Mouse (Mus musculus): ENCODE results near the gene St3gal3. TPM values are rescaled to one million over a fixed set of nuclear protein-coding genes. Genes with fewer than 3 reads are reported as not detected.

The St3gal3 gene
- total RNA-seq (2021) (10 to 100 TPM; 55.8 to 70.6 TPM), polyA plus RNA-seq (2012; rRNA removed) (54.9 and 68.2 TPM in 2 replicates)
- long read RNA-seq, transcript St3gal3-201 (12 exons, 2,549 nt): major isoform, 8 of 24 reads
- long read RNA-seq, partial matches to known transcripts: 5 of 24 reads
- long read RNA-seq, other reads (novel, unspliced or antisense): 8 of 24 reads

- H3K4me1 ChIP-seq (ENCODE audit: control insufficient read depth, insufficient read depth, low read length): peaks cover 4% of the 10 kb centered on the region
- H3K27me3 ChIP-seq (ENCODE audit: control insufficient read depth, insufficient read depth, low read length): no peaks in the 10 kb centered on the region
- WGBS: 1% methylated on average over 83 of the region's 84 CpGs
- peak within 1 kb of the TSS; percentile 91 for H3K9ac ChIP-seq (ENCODE audit: low read depth, low read length)
- no peaks in the 10 kb centered on the region for H3K36me3 ChIP-seq (ENCODE audit: control insufficient read depth, insufficient read depth, low read length)
- peak within 1 kb of the TSS; percentile 96 for H3K4me3 ChIP-seq
- TF ChIP-seq CTCF (IDR thresholded peaks at IDR 0.05) (0 out of 2 replicates have a peak, but pooled peaks have one; percentile 7), POLR2A (IDR thresholded peaks at IDR 0.05; ENCODE audit: insufficient read depth, low read depth, low read length) (peak; percentile 92), EP300 (IDR thresholded peaks at IDR 0.05; ENCODE audit: insufficient read depth, low read depth, low read length) (peak; percentile 10; the same call in 1 of the 2 replicates)
- peak; percentile 97 for DNase-seq
- intact Hi-C loops (cut with DNase I): loop anchor here (5.0 kb wide), 1 partner anchor 42 kb away; no protein-coding TSS in a partner anchor
- peak within 1 kb of the TSS; percentile 87 for H3K27ac ChIP-seq
- peaks cover 2% of the 10 kb centered on the region; the same call in 1 of the 2 replicates for H3K79me2 ChIP-seq (replicated peaks; ENCODE audit: control insufficient read depth, insufficient read depth, low read length)
Measured at GRCm38 (mm10) chr4:118134485-118135365, at the start of gene St3gal3. Gene St3gal3, minus strand, starts transcription at chr4:118134914.

- WGBS: 12% methylated on average over 17 of the region's 17 CpGs
- intact Hi-C loops (cut with DNase I): no loop called here
- H3K36me3 ChIP-seq (ENCODE audit: control insufficient read depth, insufficient read depth, low read length): no peaks in the 10 kb centered on the region
- no peaks in the 10 kb centered on the region for H3K79me2 ChIP-seq (replicated peaks; ENCODE audit: control insufficient read depth, insufficient read depth, low read length)
- no peak for DNase-seq
- H3K27ac ChIP-seq: peak overlapping the region; percentile 96
- H3K4me3 ChIP-seq: peak overlapping the region; percentile 95
- H3K4me1 ChIP-seq (ENCODE audit: control insufficient read depth, insufficient read depth, low read length): no peaks in the 10 kb centered on the region
- peak overlapping the region; percentile 57 for H3K9ac ChIP-seq (ENCODE audit: low read depth, low read length)
- TF ChIP-seq EP300 (IDR thresholded peaks at IDR 0.05; ENCODE audit: insufficient read depth, low read depth, low read length) (no peak), CTCF (IDR thresholded peaks at IDR 0.05) (no peak)
- H3K27me3 ChIP-seq (ENCODE audit: control insufficient read depth, insufficient read depth, low read length): no peaks in the 10 kb centered on the region
Measured at GRCm38 (mm10) chr4:118180301-118181080, 45.8 kb upstream of the St3gal3 start.

- H3K27me3 ChIP-seq (ENCODE audit: control insufficient read depth, insufficient read depth, low read length): no peaks in the 10 kb centered on the region
- DNase-seq: peak; percentile 91 to 95
- intact Hi-C loops (cut with DNase I): no loop called here
- TF ChIP-seq POLR2A (IDR thresholded peaks at IDR 0.05; ENCODE audit: insufficient read depth, low read depth, low read length) (peak; percentile 69), CTCF (IDR thresholded peaks at IDR 0.05) (0 out of 2 replicates have a peak, but pooled peaks have one; percentile 8), EP300 (IDR thresholded peaks at IDR 0.05; ENCODE audit: insufficient read depth, low read depth, low read length) (0 out of 2 replicates have a peak, but pooled peaks have one; percentile 8)
- no peaks in the 10 kb centered on the region for H3K4me1 ChIP-seq (ENCODE audit: control insufficient read depth, insufficient read depth, low read length)
- no peaks in the 10 kb centered on the region for H3K79me2 ChIP-seq (replicated peaks; ENCODE audit: control insufficient read depth, insufficient read depth, low read length)
- peak within 1 kb of the TSS; percentile 95 for H3K4me3 ChIP-seq
- under 1% methylated on average over 38 of the region's 38 CpGs for WGBS
- peak within 1 kb of the TSS; percentile 83 for H3K9ac ChIP-seq (ENCODE audit: low read depth, low read length)
- H3K27ac ChIP-seq: peak within 1 kb of the TSS; percentile 96
- no peaks in the 10 kb centered on the region for H3K36me3 ChIP-seq (ENCODE audit: control insufficient read depth, insufficient read depth, low read length)
Measured at GRCm38 (mm10) chr4:118179467-118180300, 45.0 kb upstream of the St3gal3 start, which contains the start of gene Kdm4a. Gene Kdm4a, minus strand, starts transcription at chr4:118180043.

GRCm38 (mm10) chr4:118178952-118179466 lies 44.3 kb upstream of the St3gal3 start:
- Histone ChIP-seq H3K79me2 (replicated peaks; ENCODE audit: control insufficient read depth, insufficient read depth, low read length) (no peaks in the 10 kb centered on the region), H3K9ac (ENCODE audit: low read depth, low read length) (peak overlapping the region; percentile 83), H3K4me1 (ENCODE audit: control insufficient read depth, insufficient read depth, low read length) (no peaks in the 10 kb centered on the region), H3K36me3 (ENCODE audit: control insufficient read depth, insufficient read depth, low read length) (no peaks in the 10 kb centered on the region), H3K27me3 (ENCODE audit: control insufficient read depth, insufficient read depth, low read length) (no peaks in the 10 kb centered on the region), H3K4me3 (peak overlapping the region; percentile 95), H3K27ac (peak overlapping the region; percentile 96)
- intact Hi-C loops (cut with DNase I): no loop called here
- no peak for DNase-seq
- WGBS: under 1% methylated on average over 12 of the region's 12 CpGs
- TF ChIP-seq CTCF (IDR thresholded peaks at IDR 0.05): no peak
- 0 out of 2 replicates have a peak, but pooled peaks have one; percentile 1 for TF ChIP-seq POLR2A (IDR thresholded peaks at IDR 0.05; ENCODE audit: insufficient read depth, low read depth, low read length)

- Histone ChIP-seq H3K9ac (ENCODE audit: low read depth, low read length) (no peak overlapping the region), H3K27me3 (ENCODE audit: control insufficient read depth, insufficient read depth, low read length) (no peaks in the 10 kb centered on the region), H3K4me3 (no peak overlapping the region), H3K27ac (no peak overlapping the region), H3K79me2 (replicated peaks; ENCODE audit: control insufficient read depth, insufficient read depth, low read length) (no peaks in the 10 kb centered on the region), H3K4me1 (ENCODE audit: control insufficient read depth, insufficient read depth, low read length) (no peaks in the 10 kb centered on the region), H3K36me3 (ENCODE audit: control insufficient read depth, insufficient read depth, low read length) (no peaks in the 10 kb centered on the region; the same call in 1 of the 2 replicates)
- no peak for TF ChIP-seq EP300 (IDR thresholded peaks at IDR 0.05; ENCODE audit: insufficient read depth, low read depth, low read length)
- TF ChIP-seq CTCF (IDR thresholded peaks at IDR 0.05): no peak
- no peak for TF ChIP-seq POLR2A (IDR thresholded peaks at IDR 0.05; ENCODE audit: insufficient read depth, low read depth, low read length)
- no peak for DNase-seq
- WGBS: 93% methylated on average over 12 of the region's 12 CpGs
- intact Hi-C loops (cut with DNase I): no loop called here
Measured at GRCm38 (mm10) chr4:118172461-118172860, 37.7 kb upstream of the St3gal3 start.
